Mouse (Mus musculus) adrenal gland, adult 2 months (tissue): ENCODE data around the gene Dcun1d1. TPM values are rescaled to one million over a fixed set of nuclear protein-coding genes. Genes with fewer than 3 reads are reported as not detected.

ENCODE experiments used
- DNase-seq: peaks from one replicate; pipeline ENCODE4 v3.0.0; 2021
- long read RNA-seq: library from polyadenylated mRNA; stranded (forward); transcript quantifications from one replicate; pipeline ENCODE4 v2.0.0, GENCODE M21; 2021
- polyA plus RNA-seq: library from polyadenylated mRNA; depleted of rRNA; stranded (reverse); fragments of >200 nt; gene quantifications from 2 replicates; pipeline ENCODE4 v1.2.3, GENCODE M21; 2012; rRNA removed
- total RNA-seq, 2 experiments: library from RNA; stranded (reverse); gene quantifications; 2 replicates each; pipeline ENCODE4 v1.2.3; 2021

Dcun1d1 gene
- 10 to 100 TPM; 64.1 to 84.2 TPM for total RNA-seq
- 1.5 and 2.2 TPM in 2 replicates for polyA plus RNA-seq
- long read RNA-seq, full-length matches to known transcripts: 6 of 8 reads
- long read RNA-seq, partial matches to known transcripts: 1 of 8 reads
- long read RNA-seq, other reads (novel, unspliced or antisense): 1 of 8 reads

DNA sequence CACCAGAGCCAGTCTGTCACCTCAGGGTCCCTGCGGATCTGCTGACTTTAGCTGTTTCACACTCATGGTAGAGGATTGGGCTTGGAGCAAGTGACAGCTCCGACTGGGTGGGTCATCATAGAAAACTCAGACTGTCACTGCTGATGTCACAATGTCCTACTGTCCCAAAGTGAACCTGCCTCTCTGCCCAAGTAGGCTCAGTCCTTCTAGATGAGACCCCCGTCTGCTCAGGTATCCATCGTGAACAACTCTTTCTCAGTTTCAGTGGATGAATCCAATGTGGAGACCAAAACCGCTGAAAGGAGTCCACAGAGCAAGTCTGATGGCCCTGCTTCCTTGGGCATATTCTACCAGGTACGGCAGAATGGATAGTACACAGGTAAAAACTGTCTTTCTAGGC lies at the start of gene Dcun1d1:
Gene Dcun1d1 (minus strand): TSS at position 101 of the 400 bp plus-strand sequence.
- DNase-seq: no peak

DNA sequence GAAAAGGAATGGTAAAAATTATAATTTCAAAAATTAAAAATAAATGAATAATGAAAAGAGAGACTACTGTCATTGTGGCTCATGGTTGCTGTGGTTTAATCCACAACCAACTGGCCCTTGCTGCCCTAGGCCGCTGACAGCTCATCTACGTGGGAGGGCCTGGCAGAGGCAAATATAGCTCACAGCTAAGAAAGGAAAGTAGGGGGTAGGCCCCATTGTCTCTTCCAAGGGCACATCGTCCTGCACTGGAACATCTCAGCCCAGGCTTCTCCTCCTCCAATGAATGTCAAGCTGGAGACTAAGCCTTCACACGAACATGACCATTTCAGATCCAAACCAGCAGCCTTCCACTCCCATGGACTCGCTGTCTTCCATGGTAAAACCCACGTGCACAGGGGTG lies 49.0 kb upstream of the Dcun1d1 start:
- DNase-seq: no peak

DNA sequence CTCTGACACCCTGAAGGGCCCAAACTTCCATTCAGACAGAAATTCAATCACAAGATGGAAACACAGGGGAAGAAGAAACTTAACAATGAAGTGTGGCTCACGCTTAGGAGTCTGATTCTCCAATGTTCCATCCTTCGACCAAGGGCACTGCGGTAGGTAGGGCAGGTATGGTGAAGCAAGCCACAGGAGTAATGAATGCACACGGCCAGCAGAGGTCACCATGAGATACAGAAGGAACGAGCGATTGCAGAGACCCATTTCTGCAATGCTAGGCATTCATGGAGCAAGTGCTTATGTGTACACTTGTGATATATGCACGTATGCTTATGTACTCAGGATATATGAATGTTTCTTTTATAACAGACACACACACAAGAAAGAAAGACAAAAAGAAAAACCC lies 36.3 kb upstream of the Dcun1d1 start:
- DNase-seq: peak; percentile 26

DNA sequence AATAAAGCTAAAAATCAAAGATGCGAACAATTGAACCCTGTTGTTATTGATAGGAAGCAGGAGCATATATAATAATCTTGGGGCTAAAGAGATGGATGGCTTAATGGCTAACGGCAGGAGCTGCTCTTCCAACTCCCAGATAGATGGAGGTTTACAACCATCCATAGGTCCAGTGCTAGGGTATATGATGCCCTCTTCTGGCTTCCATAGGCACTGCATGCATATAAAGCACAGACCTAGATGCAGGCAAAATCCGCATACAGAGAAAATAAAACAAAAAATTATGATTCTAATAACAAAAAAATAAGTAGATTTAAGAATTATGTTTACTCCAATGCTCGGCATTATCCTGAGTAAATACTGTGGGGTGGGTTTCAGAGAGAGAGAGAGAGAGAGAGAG lies 35.7 kb upstream of the Dcun1d1 start:
- DNase-seq: no peak

DNA sequence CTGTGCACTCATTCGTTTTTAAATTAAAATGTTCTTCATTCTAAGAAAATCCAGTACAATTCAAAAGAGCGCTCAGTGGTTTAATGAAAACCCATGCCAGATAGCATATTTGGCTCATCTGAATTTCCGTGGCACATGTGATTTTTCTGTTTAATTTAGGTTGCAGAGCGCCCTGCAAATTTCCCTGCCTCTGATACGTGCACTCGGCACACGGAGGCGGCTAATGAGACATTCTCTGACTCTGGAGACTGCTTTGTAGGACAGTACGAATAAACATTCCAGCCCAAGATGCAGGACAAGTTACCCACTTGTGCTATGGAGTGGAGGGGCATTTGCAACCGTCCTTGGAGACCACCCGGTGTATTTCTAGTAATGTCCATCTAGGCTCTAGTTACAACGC lies 33.9 kb upstream of the Dcun1d1 start:
- DNase-seq: no peak

DNA sequence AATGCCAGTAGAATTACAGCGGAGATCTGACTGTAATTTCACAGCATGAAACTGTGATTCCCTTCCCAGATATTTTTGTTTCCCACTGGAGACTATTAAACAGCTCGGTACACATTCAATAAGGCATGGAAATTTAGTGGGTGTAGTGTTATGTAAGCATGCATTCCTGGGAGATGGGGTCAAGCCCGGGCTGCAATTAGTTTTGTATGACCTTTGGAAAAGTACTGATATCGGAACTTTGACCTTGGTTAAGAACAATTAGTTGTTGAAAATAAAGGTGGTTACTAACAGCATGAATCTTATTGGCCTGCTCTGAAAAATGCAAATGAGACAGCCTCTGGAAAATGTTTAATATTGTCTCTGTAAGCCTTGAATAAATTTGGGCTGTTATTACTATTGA lies 33.2 kb upstream of the Dcun1d1 start:
- peak; percentile 30 for DNase-seq

DNA sequence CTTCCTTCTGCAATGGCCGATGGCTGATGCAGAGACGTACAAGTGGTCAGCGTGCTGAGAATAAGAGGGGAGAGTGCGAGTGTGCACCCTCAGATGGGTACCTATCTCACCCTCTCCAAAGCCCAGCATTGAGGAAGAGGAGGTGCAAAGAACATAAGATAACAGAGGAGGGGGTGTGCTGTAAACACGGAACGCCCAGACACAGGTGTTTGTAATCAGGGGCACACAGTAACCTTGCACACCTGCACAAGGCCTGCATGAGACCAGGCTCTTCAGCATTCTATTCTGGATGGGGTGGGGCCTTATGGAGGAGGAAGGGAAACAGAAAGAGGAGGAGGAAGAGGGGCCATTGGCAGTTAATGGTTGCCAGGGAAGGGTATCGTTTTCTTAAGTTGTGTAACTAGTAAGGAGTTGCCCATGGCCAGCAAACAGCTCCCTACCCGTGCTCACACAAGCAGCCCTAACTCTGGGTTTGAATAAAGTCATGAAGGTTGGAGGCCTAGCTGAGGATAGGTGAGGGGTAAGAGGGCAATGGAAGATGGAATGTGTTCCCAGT lies 30.2 kb upstream of the Dcun1d1 start:
- no peak for DNase-seq

DNA sequence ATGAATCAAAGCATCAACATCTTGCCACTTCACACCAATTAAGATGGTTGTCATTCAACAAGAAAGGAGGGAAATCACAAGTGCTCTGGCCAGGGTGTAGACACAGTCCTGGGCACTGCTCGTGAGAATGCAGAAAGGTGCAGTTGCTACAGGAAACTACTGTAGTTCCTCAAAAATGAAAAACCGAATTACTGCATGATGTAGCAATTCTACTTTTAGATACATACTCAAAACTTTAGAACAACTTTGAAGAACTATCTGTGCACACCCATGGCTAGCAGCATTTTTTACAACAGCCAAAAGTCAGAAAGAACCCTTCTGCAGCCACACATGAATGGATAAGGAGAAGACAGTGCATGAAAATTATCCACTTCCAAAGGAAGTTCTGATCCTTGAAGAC lies 29.2 kb upstream of the Dcun1d1 start:
- no peak for DNase-seq

DNA sequence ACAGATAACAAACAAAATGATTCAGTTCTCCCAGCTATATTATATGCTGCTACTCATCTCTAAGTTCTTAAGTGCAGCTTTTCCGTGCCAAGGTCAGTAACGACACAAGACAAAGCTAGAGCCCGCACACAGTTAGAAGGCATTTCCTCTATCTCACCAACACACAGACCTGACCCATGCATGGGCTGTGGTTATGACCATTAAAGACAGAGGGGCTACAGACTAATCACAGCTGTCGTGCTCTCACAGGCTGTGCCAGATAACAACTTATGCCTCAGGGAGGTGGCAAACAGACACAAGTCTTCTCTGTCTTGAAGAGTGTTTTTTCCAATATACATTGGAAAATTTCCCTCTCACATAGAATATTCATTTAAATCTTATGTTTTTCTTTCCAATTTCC lies 27.7 kb upstream of the Dcun1d1 start:
- no peak for DNase-seq

DNA sequence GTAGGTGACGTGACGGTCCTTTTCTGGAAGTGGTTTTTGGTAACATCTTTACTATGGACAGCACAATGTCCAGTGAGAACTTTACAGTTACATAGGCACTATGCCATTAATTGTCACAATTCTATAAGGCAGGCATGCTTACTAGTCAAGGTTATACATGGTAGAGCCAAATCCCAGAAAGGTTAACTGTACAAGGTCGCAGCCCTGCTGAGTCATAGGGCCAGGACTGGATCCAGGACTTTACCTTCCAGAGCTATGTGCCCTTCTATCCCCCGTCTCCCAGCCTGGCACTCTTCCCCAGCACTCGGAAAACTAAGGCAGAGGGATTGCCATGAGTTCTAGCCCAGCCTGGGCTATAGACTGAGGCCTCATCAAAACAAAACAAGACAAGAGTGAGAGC lies 26.7 kb upstream of the Dcun1d1 start:
- peak; percentile 45 for DNase-seq

DNA sequence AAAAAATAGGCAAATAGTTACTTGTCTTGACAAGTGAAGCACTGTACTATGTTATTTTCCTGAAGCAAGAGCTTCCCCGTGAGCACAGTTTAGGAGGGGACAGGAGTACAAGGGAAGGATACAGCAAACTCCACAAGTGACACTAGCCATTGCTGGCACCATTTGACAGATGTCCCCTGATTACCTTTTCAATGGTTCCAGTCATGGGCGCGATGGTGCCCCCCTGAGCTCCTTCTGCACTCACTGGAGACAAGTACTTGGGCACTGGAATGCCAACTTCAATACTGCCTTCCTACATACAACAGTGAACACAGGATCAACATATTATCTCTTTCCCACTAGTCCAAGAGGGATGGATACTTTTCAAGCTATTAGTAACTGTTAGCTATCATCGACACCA lies 26.2 kb upstream of the Dcun1d1 start:
- no peak for DNase-seq

DNA sequence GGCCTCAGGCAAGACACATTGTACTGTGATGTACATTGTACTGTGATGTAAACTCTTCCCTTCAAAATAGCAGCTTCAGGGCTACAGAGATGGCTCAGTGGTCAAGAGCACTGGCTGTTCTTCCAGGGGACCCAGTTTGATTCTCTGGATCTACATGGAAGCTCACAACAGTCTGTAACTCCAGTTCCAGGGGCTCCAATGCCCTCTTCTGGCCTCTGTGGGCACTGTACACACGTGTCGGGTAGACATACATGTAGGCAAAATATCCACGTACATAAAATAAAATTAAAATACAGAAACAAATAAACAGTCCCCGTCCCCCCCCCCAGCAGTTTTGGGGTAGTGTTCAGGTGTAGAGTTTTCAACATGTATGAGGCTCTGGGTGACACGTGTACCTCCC lies 25.7 kb upstream of the Dcun1d1 start:
- DNase-seq: no peak

DNA sequence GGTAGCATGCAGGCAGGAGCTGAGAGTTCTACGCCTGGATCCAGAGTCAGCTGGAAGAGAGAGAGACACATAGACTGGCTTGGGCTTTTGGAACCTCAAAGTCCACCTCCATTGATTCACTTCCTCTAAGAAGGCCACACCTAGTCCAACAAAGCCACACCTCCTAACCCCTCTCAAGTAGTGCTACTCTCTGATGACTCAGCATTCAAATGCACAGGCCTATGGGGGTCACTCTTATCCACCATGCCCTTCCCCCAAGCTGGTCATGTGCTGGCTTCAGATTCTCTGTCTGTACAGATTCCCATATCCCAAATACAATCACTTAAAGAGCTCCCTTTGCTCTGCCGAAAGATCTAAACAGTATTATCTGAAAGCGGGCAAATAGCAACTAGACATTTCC lies 20.0 kb upstream of the Dcun1d1 start:
- DNase-seq: no peak

DNA sequence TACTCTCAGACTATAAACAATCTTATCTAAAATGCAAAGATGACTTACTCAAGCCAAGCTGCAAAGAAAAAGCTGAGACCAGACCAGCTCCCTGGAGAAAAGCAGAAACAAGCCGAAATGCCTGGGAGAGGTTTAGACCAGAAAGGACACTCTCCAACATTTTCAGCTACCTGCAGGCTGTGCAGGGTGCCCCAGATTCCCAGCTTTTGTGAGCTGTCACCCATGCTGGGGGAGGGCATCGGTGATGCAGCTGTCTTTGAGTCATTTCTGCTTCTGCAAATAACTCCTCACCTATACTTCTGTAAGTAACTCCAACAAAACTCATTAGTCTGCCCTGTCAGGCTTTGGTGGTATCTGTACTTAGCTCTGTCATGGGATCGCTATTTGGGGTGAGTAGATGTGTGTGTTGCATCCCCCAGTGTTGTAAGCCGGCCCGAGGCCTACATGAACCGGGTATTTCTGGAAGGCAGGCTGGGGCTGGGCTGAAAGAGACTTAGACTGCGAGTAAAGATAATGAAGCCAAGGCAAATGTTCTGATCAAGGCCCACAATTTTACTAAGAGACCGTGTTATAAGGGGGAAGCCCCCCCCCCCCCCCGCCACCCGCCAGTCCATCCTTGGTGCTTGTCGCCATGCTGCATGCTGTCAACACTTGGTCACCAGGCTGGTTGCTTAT lies 17.8 kb upstream of the Dcun1d1 start:
- DNase-seq: no peak

DNA sequence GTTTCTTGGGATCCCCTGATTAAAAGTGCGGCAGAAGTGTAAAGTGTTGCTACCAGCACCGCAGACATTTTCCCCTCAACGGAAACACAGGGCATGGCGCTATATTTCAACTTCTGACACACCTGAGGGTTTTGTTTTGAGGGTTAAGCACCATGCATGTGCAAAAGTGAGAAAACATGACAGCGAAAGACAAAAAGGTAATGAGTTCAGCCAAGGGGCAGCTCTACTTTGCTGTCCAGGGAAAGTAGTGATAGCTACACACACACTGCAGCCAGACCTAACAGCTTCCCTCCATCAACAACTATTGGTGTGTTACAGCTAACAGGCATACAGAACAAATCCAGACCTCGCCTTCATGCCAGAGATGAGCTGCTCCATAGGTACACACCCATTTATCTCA lies 16.6 kb upstream of the Dcun1d1 start:
- DNase-seq: no peak

DNA sequence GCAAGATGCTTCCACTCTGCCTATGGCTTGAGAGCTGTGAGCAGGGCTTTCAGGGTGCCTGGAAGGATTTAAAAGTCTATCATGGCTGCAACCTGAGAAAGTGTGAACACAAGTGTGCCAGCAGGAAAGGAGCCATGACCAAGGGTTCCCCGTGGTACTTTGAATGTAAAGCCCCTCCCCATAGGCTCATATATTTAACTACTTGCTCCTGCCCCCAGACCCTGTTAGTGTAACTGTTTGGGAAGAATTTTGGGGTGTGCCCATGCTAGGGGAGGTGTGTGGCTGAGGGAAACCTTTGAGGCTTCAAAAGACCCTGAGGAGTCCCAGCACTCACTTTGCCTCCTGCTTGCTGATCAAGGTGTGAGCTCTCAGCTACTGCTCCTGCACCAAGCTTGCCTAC lies 15.9 kb upstream of the Dcun1d1 start:
- no peak for DNase-seq

DNA sequence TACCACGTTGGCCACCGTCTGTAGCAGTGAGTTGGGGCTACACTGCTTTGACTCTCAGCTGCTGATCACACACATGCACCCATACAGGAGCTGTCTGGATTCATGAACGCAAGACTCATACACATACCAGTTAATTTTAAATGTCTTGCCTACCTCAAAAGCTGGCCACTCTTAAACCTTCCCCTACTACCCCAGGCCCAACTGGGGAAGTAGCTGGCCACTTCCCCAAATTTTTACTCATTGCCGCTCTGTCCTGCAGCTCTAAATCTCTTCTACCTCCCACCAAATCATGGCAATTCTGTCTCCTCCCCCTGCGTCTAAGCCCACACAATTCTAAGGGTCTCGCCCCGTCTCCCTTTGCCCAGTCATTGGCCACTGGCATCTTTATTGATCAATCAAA lies 11.0 kb upstream of the Dcun1d1 start:
- DNase-seq: no peak

DNA sequence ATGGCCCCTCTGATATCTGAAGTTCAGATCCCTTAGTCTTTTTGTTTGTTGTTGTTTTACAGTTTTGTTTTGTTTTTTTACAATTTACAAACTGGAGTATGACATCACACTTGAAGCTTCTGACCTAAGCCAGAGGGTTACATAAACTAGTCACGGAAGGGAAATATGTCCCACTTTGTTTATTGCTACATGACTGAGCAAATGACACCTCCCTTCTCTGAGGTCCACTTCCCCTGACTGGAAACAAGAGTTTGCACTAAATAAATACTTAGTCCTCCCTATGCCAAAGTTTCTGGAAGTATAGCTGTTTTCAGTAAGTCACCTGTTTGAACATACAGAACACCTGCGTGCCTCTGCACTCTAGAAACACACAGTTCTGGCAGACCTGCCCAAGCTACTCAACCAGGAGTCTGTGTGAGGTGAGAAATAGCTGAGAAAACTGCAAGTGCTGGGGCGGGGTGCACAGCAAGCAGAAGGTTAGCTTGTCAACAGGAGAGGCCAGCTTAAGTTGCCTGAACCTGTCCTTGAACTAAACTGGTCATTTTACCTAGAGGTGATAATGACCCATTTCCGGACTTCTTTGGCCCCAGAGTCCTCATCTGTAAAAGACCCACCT lies 3.4 kb upstream of the Dcun1d1 start:
- DNase-seq: no peak

DNA sequence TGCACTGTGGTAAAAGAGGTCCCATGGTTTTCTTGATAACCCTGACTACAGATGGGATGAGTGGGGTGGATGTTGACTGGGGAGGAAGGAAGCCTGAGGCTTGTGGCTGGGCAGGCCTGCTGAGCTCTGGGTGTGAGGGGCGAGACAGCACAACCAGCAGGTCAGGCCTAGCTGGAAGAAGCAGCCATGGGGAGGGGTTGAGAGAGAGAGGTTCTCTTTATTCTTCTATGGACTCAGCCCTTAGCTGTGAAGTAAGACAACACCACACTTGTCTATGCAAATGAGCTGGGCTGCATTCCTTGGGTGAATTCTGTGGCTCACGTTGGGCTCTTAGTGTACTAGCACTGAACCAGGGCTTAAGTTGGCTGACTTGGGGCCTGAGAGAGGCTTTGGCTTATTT lies 2.8 kb upstream of the Dcun1d1 start:
- no peak for DNase-seq

DNA sequence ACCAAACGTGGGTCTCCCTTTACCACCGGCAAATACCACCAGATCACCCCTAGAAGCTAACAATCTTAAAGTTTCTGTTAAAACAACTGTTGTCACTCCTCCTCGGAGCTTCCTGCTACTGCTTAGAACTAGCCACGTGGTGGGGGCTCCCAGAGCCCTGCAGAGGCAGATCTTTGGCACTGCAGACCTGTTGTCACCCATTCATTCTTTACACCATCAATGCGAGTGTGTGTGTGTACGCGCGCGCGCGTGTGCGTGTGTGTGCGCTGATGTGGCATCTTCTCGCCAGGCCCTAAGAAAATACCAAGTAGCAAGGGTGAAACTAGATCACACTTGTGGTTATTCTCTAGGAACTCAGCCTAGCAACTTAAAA lies 3.9 kb downstream of the Dcun1d1 start:
- DNase-seq: no peak

DNA sequence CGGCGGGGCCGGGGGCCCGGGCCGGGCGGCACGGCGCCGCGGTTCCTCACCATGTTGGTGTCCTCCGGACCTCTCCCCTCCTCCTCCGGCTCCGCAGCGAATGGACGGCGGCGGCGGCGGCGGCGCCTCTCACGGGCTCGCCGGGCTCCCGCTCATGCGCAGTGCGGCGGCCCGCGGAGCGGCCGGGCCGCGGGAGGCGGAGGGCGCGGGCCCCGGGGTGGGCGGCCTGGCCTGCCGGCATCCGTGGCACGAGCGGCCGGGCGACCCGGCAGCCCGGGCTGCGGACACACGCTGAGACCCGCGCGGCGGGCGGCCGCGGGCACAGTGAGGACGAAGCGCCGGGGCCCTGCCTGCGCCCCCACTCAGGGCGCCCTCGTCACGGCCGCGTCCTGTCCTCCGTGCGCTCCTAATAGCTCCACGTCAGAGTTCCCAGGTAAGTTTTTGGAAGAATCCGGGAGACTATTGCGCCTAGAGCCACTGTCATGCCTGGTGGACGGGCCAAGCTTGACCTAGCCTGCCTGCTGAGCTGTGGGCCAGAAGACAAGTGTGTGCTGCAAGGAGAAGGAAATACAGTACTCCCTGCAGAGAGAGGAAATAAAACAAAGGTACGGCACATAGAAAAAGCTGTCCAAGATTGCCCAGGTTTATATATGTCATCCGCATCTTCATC lies 4.4 kb downstream of the Dcun1d1 start:
- DNase-seq: peak; percentile 92

DNA sequence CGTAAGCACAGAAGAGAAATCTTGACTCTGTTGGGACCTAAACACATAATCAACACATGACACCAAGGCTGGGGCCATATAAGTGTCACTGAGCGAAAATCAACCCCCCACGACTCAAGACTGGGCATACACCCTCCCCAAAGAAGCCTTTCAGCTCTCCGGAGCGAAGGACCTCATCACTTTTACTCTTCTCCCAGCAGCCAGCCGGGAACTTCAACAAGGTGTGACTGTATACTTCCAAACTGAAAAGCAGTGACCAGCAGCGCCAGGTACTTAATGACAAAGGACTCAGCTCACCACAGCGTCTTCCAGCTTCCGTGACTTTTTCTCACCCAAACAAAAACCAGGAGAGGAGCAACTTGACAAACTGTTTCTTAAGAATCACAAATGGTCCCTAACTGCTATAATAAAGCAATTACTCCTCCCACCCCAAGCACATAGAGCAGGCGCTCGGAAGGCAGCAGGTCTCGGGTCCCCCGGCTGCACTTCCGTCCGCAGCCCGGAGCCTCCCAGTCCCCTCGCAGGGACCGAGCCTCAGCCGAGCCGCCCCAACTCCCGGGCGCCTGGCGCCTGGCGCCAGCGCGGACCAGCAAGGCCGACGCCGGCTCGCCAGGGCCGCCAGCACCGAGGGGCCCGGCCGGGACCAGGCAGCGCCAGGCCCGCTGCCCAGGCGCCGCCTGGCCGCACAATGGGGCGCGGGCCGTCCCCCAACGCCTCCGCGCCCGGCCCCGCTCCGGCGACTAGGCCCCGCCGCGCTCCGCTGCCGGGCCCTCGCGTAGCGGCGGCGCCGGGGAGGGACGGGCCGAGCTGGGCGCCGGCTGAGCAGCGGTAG lies 5.1 kb downstream of the Dcun1d1 start:
- DNase-seq: peak; percentile 80
